Mouse (Mus musculus): ENCODE results near the gene Dcp1b. TPM values are rescaled to one million over a fixed set of nuclear protein-coding genes. Genes with fewer than 3 reads are reported as not detected.

Gene Dcp1b
- polyA plus RNA-seq, 1 experiment from 2014 or later = 8.3 TPM

- Histone ChIP-seq H3K9ac (no peak overlapping the region), H3K4me1 (peaks cover 7% of the 10 kb centered on the region), H3K9me3 (replicated peaks) (no peaks in the 10 kb centered on the region), H3K36me3 (peaks cover 37% of the 10 kb centered on the region), H3K27me3 (no peaks in the 10 kb centered on the region), H3K27ac (no peak overlapping the region), H3K4me2 (no peak overlapping the region), H3K4me3 (replicated peaks) (no peak overlapping the region)
- ATAC-seq (replicated peaks; ENCODE audit: low FRiP score) = no peak
- WGBS = 87% methylated on average over 15 of the region's 15 CpGs
Measured at GRCm38 (mm10) chr6:119219237-119219870, 44.3 kb downstream of the Dcp1b start.

- no peaks in the 10 kb centered on the region for H3K9me3 ChIP-seq (replicated peaks)
- H3K27ac ChIP-seq = no peak overlapping the region
- H3K27me3 ChIP-seq = no peaks in the 10 kb centered on the region
- H3K4me1 ChIP-seq = no peaks in the 10 kb centered on the region
- WGBS = 48% methylated on average over 10 of the region's 10 CpGs
- H3K9ac ChIP-seq = no peak overlapping the region
- H3K4me3 ChIP-seq (replicated peaks) = no peak overlapping the region
- peaks cover 29% of the 10 kb centered on the region for H3K36me3 ChIP-seq
- ATAC-seq (replicated peaks; ENCODE audit: low FRiP score) = 0 out of 2 replicates have a peak, but pooled peaks have one; percentile 46
- no peak overlapping the region for H3K4me2 ChIP-seq
Measured at GRCm38 (mm10) chr6:119220297-119220696, 45.2 kb downstream of the Dcp1b start.

DNA sequence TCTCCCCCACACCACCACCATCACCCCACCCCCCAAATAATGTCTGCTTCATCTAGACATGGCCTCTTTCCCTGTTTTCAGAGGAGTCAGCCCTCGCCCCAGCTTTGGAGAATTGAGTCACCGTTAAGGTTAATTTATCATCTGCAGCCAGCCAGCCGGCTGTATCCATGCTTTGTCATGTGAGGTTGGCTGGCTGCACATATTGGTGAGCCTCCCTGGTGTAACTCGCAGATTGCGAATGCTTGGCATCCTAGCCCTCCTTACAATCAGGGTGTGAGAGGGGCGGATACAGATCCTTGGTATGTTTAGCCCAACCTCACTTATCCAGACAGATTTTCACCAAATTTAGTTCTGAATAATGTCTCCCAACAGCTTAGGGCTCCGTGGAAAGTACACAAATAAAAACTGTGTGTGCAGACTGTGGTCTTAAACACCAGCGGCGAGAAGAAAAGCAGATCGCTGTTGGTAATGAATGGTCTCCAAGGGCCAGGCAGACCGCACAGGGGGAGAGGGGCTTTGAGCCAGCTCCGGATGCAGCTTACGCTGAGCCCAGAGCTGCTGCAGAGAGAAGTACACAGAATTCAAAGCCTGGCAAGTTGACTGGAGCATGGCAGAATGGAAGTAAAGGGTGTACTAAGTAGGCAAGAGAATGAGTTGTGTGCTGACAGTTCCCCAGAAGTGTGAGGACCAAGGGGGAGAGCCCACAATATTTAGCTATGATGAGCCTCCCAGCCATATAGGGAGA, 49.6 kb downstream of the Dcp1b start:
- Histone ChIP-seq H3K4me2 (no peak overlapping the region), H3K9ac (no peak overlapping the region), H3K4me3 (replicated peaks) (no peak overlapping the region), H3K4me1 (no peaks in the 10 kb centered on the region), H3K27ac (no peak overlapping the region), H3K36me3 (peaks cover 10% of the 10 kb centered on the region; the same call in 1 of the 2 replicates), H3K9me3 (replicated peaks) (no peaks in the 10 kb centered on the region), H3K27me3 (no peaks in the 10 kb centered on the region)
- 66% methylated on average over 13 of the region's 13 CpGs for WGBS
- no peak for ATAC-seq (replicated peaks; ENCODE audit: low FRiP score)

GRCm38 (mm10) chr6:119225226-119225625, 50.2 kb downstream of the Dcp1b start:
- no peak overlapping the region for H3K9ac ChIP-seq
- 75% methylated on average over 12 of the region's 12 CpGs for WGBS
- H3K4me1 ChIP-seq = no peaks in the 10 kb centered on the region
- ATAC-seq (replicated peaks; ENCODE audit: low FRiP score) = no peak
- no peak overlapping the region for H3K4me3 ChIP-seq (replicated peaks)
- peaks cover 10% of the 10 kb centered on the region; the same call in 1 of the 2 replicates for H3K36me3 ChIP-seq
- no peaks in the 10 kb centered on the region for H3K27me3 ChIP-seq
- H3K9me3 ChIP-seq (replicated peaks) = no peaks in the 10 kb centered on the region
- no peak overlapping the region for H3K27ac ChIP-seq
- H3K4me2 ChIP-seq = no peak overlapping the region

- no peaks in the 10 kb centered on the region for H3K4me1 ChIP-seq
- no peaks in the 10 kb centered on the region for H3K27me3 ChIP-seq
- no peak overlapping the region for H3K27ac ChIP-seq
- no peaks in the 10 kb centered on the region for H3K9me3 ChIP-seq (replicated peaks)
- no peak overlapping the region for H3K9ac ChIP-seq
- peaks cover 10% of the 10 kb centered on the region; the same call in 1 of the 2 replicates for H3K36me3 ChIP-seq
- no peak for ATAC-seq (replicated peaks; ENCODE audit: low FRiP score)
- no peak overlapping the region for H3K4me3 ChIP-seq (replicated peaks)
- 78% methylated on average over 6 of the region's 6 CpGs for WGBS
- no peak overlapping the region for H3K4me2 ChIP-seq
Measured at GRCm38 (mm10) chr6:119225731-119226130, 50.7 kb downstream of the Dcp1b start.

DNA sequence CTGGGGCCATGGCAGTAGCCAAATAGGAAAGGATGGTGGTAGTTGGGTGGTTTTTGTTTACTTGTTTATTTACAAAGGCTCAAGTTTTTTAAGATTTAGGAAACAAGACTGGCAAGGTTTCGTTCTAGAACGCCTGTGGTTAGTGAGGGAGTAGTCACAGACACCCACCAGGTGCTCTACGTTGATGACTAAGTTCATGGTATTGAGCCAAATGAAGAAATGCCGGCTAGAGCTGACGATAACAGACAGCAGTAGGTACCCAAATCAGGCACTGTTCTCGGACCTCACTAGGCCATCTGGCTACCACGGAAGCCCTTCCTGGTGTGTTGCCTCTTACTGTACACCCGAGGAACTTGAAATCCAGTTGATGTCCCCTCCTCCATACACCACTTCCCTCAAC, 51.9 kb downstream of the Dcp1b start:
- Histone ChIP-seq H3K4me2 (no peak overlapping the region), H3K27ac (no peak overlapping the region), H3K4me1 (no peaks in the 10 kb centered on the region), H3K9me3 (replicated peaks) (no peaks in the 10 kb centered on the region), H3K4me3 (replicated peaks) (no peak overlapping the region), H3K9ac (no peak overlapping the region), H3K36me3 (0 out of 2 replicates have a peak, but pooled peaks cover 1% of the 10 kb centered on the region), H3K27me3 (no peaks in the 10 kb centered on the region)
- WGBS = 89% methylated on average over 8 of the region's 8 CpGs
- ATAC-seq (replicated peaks; ENCODE audit: low FRiP score) = no peak

- Histone ChIP-seq H3K36me3 (no peaks in the 10 kb centered on the region), H3K9me3 (replicated peaks) (no peaks in the 10 kb centered on the region), H3K27ac (no peak overlapping the region), H3K4me2 (no peak overlapping the region), H3K4me1 (no peaks in the 10 kb centered on the region), H3K4me3 (replicated peaks) (no peak overlapping the region), H3K9ac (no peak overlapping the region), H3K27me3 (no peaks in the 10 kb centered on the region)
- no peak for ATAC-seq (replicated peaks; ENCODE audit: low FRiP score)
- WGBS = 72% methylated on average over 11 of the region's 11 CpGs
Measured at GRCm38 (mm10) chr6:119228861-119229603, 54.0 kb downstream of the Dcp1b start.

DNA sequence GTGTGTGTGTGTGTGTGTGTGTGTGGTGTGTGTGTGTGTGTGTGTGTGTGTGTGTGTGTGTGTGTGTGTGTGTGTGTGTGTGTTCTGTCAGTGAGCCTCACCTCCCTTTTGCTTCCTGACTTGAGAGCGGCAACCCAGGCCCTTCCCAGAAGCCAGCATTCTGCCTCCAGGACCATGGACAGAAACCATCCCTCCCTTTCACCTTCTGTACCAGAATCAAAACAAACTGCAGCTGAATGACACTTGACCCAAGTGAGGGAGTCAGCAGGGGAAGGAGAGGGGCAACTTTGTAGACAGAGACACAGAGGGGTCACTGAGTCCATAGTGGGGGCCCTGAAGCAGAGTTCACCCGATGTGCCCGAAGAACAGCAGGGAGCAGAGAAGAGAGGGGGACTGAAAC, 58.0 kb downstream of the Dcp1b start:
- Histone ChIP-seq H3K4me1 (no peaks in the 10 kb centered on the region), H3K36me3 (no peaks in the 10 kb centered on the region), H3K27ac (no peak overlapping the region), H3K9me3 (replicated peaks) (no peaks in the 10 kb centered on the region), H3K9ac (no peak overlapping the region), H3K4me3 (replicated peaks) (no peak overlapping the region), H3K27me3 (no peaks in the 10 kb centered on the region), H3K4me2 (no peak overlapping the region)
- 32% methylated on average over 3 of the region's 3 CpGs for WGBS
- ATAC-seq (replicated peaks; ENCODE audit: low FRiP score) = no peak

GRCm38 (mm10) chr6:119235441-119235840, 60.4 kb downstream of the Dcp1b start:
- no peak for ATAC-seq (replicated peaks; ENCODE audit: low FRiP score)
- Histone ChIP-seq H3K9ac (no peak overlapping the region), H3K4me1 (no peaks in the 10 kb centered on the region), H3K27me3 (no peaks in the 10 kb centered on the region), H3K9me3 (replicated peaks) (no peaks in the 10 kb centered on the region), H3K4me3 (replicated peaks) (no peak overlapping the region), H3K27ac (no peak overlapping the region), H3K4me2 (no peak overlapping the region), H3K36me3 (no peaks in the 10 kb centered on the region)
- WGBS = 66% methylated on average over 5 of the region's 5 CpGs

- WGBS = 28% methylated on average over 1 of the region's 1 CpGs
- Histone ChIP-seq H3K36me3 (no peaks in the 10 kb centered on the region), H3K27ac (no peak within 1 kb of the TSS), H3K4me2 (no peak within 1 kb of the TSS), H3K4me3 (replicated peaks) (no peak within 1 kb of the TSS), H3K4me1 (0 out of 2 replicates have a peak, but pooled peaks cover 5% of the 10 kb centered on the region), H3K27me3 (no peaks in the 10 kb centered on the region), H3K9ac (no peak within 1 kb of the TSS), H3K9me3 (replicated peaks) (no peaks in the 10 kb centered on the region)
- no peak for ATAC-seq (replicated peaks; ENCODE audit: low FRiP score)
Measured at GRCm38 (mm10) chr6:119236241-119236640, 61.2 kb downstream of the Dcp1b start, which contains the start of gene Cacna2d4. TSS of gene Cacna2d4 (plus strand) at chr6:119236526.

GRCm38 (mm10) chr6:119237427-119237989, 62.5 kb downstream of the Dcp1b start:
- no peak overlapping the region for H3K4me2 ChIP-seq
- H3K27me3 ChIP-seq = no peaks in the 10 kb centered on the region
- no peaks in the 10 kb centered on the region for H3K36me3 ChIP-seq
- H3K4me1 ChIP-seq = 0 out of 2 replicates have a peak, but pooled peaks cover 10% of the 10 kb centered on the region
- H3K9ac ChIP-seq = no peak overlapping the region
- ATAC-seq (replicated peaks; ENCODE audit: low FRiP score) = no peak
- no peak overlapping the region for H3K27ac ChIP-seq
- WGBS = 72% methylated on average over 8 of the region's 8 CpGs
- H3K9me3 ChIP-seq (replicated peaks) = no peaks in the 10 kb centered on the region
- H3K4me3 ChIP-seq (replicated peaks) = no peak overlapping the region

Measured in kidney, embryonic 15.5 days (tissue).